Mouse (Mus musculus) G1E (cell line): Measurements from ENCODE around the gene Senp5. TPM values are rescaled to one million over a fixed set of nuclear protein-coding genes. Genes with fewer than 3 reads are reported as not detected.

Experiments
- ATAC-seq: 2 replicates; pipeline ENCODE4 v1.8.0; 2016; ENCODE audit warnings: mild to moderate bottlenecking; ENCODE audit not compliant: insufficient number of reproducible peaks, poor library complexity, low FRiP score, severe bottlenecking; ENCODE audit errors: extremely low read depth
- DNase-seq: peaks from one replicate; pipeline ENCODE4 v3.0.0; 2012; ENCODE audit warnings: low spot score
- H3K27me3 ChIP-seq: 2 replicates; pipeline ENCODE4 v1.6.1; 2012; ENCODE audit warnings: mild to moderate bottlenecking, low read length, inconsistent platforms; ENCODE audit not compliant: insufficient read depth
- H3K36me3 ChIP-seq: replicated peaks from 2 replicates; pipeline ENCODE3; 2012; ENCODE audit warnings: mild to moderate bottlenecking, inconsistent platforms
- H3K4me1 ChIP-seq: 2 replicates; pipeline ENCODE4 v1.6.1; 2012; ENCODE audit warnings: low read depth, low read length, inconsistent platforms, mixed read lengths; ENCODE audit not compliant: insufficient read depth
- H3K4me3 ChIP-seq: 2 replicates; pipeline ENCODE4 v1.5.1; 2012; ENCODE audit warnings: low read depth, mild to moderate bottlenecking, inconsistent platforms, low read length, moderate library complexity, mixed read lengths
- H3K9me3 ChIP-seq: replicated peaks from 2 replicates; pipeline ENCODE4 v1.6.1; 2012; ENCODE audit warnings: inconsistent platforms
- CTCF ChIP-seq: IDR thresholded peaks from 2 replicates; pipeline ENCODE4 v1.5.1; 2012; ENCODE audit warnings: low read depth, low read length, inconsistent platforms, mixed read lengths
- GATA1 ChIP-seq: IDR thresholded peaks from 2 replicates; pipeline ENCODE4 v1.6.1; 2012; ENCODE audit warnings: borderline replicate concordance, low read length, inconsistent platforms, mixed read lengths
- GATA2 ChIP-seq: IDR thresholded peaks from 2 replicates; pipeline ENCODE4 v1.6.1; 2012; ENCODE audit warnings: low read depth, low read length, inconsistent platforms, borderline replicate concordance
- POLR2AphosphoS5 ChIP-seq: IDR thresholded peaks from 2 replicates; pipeline ENCODE4 v1.6.1; 2012; ENCODE audit warnings: low read depth, low read length, inconsistent platforms; ENCODE audit not compliant: insufficient replicate concordance
- TAL1 ChIP-seq: conservative IDR thresholded peaks from 2 replicates; pipeline ENCODE4 v1.6.1; 2012; ENCODE audit warnings: low read depth, low read length, inconsistent platforms, mixed read lengths
- polyA plus RNA-seq: library from polyadenylated mRNA; stranded (reverse); fragments of >175 nt; gene quantifications from 2 replicates; pipeline ENCODE4 v1.2.3, GENCODE M21; 2012
- total RNA-seq, 2 experiments: library from RNA; stranded (forward) in 1 of 2; stranded (reverse) in 1 of 2; fragments of 200-1000 nt in 1 of 2; fragments of >200 nt in 1 of 2; fragmentation: Nextera tagmentation in 1 of 2; gene quantifications; 2 replicates each; pipeline ENCODE4 v1.2.3; 2014 to 2017

The Senp5 gene
- total RNA-seq (2014; fragmentation: Nextera tagmentation) (36.2 and 44.1 TPM in 2 replicates), total RNA-seq (2017) (17.5 and 25.3 TPM in 2 replicates), polyA plus RNA-seq (3.9 and 4.6 TPM in 2 replicates)

GRCm38 (mm10) chr16:32002509-32003477 lies at the start of gene Senp5:
Gene Senp5 (minus strand): TSS chr16:32003287.
- ATAC-seq (peak; percentile 95), DNase-seq (peak; percentile 94)
- Histone ChIP-seq H3K4me3 (peak within 1 kb of the TSS; percentile 94), H3K27me3 (no peaks in the 10 kb centered on the region), H3K9me3 (no peaks in the 10 kb centered on the region), H3K36me3 (peaks cover 30% of the 10 kb centered on the region), H3K4me1 (peaks cover 23% of the 10 kb centered on the region)
- TF ChIP-seq GATA1 (no peak), GATA2 (no peak), POLR2AphosphoS5 (no peak), TAL1 (no peak), CTCF (no peak)

DNA sequence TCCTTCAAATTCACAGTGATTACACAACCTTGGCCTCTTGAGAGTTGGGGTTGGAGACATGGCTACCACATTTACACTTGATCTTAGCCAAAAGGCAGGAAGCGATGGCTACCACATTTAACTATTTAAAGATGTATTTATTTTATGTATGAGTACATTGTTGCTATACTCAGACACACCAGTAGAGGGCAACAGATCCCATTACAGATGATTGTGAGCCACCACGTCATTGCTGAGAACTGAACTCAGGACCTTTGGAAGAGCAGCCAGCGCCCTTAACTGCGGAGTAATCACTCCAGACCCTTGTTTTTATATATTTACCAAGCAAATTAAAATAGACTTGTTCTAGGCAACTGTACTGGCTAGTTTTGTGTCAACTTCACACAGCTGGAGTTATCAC lies 39.3 kb upstream of the Senp5 start:
- H3K4me3 ChIP-seq: no peak overlapping the region
- H3K9me3 ChIP-seq: no peaks in the 10 kb centered on the region
- H3K36me3 ChIP-seq: peaks cover 82% of the 10 kb centered on the region
- no peak for ATAC-seq
- no peaks in the 10 kb centered on the region for H3K4me1 ChIP-seq
- TF ChIP-seq GATA2: no peak
- TF ChIP-seq TAL1: no peak
- 0 out of 2 replicates have a peak, but pooled peaks have one; percentile 17 for TF ChIP-seq CTCF
- DNase-seq: no peak
- no peaks in the 10 kb centered on the region for H3K27me3 ChIP-seq

DNA sequence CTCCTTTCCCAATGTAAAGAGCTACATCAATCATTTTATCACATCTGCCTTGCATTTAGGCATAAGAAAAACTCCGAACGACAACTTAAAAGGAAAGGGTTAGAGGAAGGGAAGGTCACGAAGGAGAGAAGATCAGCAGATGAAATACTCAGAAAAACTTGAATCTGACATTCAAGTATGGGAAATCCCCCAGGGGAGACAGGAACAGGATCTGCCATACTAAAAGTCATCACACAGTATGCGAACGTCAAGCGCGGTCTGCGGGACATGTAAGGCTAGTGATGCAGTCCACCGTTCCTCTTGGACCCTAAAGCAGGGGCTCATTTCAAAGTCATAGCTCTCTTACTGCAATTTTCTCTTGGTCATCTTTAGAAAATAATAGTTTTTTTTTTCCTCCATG lies 16.6 kb upstream of the Senp5 start:
- TF ChIP-seq POLR2AphosphoS5: no peak
- no peak for TF ChIP-seq CTCF
- TF ChIP-seq GATA1: no peak
- no peak for TF ChIP-seq GATA2
- TF ChIP-seq TAL1: no peak
- Histone ChIP-seq H3K9me3 (no peaks in the 10 kb centered on the region), H3K4me3 (no peak overlapping the region), H3K4me1 (no peaks in the 10 kb centered on the region), H3K36me3 (peaks cover 85% of the 10 kb centered on the region), H3K27me3 (no peaks in the 10 kb centered on the region)
- DNase-seq (no peak), ATAC-seq (no peak)

- H3K4me3 ChIP-seq: no peak overlapping the region
- peaks cover 27% of the 10 kb centered on the region for H3K36me3 ChIP-seq
- H3K4me1 ChIP-seq: peaks cover 7% of the 10 kb centered on the region
- no peaks in the 10 kb centered on the region for H3K9me3 ChIP-seq
- H3K27me3 ChIP-seq: no peaks in the 10 kb centered on the region; the same call in 1 of the 2 replicates
- ATAC-seq (no peak), DNase-seq (no peak)
- no peak for TF ChIP-seq POLR2AphosphoS5
- no peak for TF ChIP-seq GATA2
- TF ChIP-seq GATA1: no peak
Measured at GRCm38 (mm10) chr16:32010330-32010729, 7.2 kb upstream of the Senp5 start.

GRCm38 (mm10) chr16:32009913-32010312 lies 6.8 kb upstream of the Senp5 start:
- DNase-seq: no peak
- ATAC-seq: no peak
- no peaks in the 10 kb centered on the region; the same call in 1 of the 2 replicates for H3K27me3 ChIP-seq
- peaks cover 27% of the 10 kb centered on the region for H3K36me3 ChIP-seq
- TF ChIP-seq POLR2AphosphoS5 (no peak), TAL1 (no peak), GATA2 (no peak), GATA1 (no peak), CTCF (no peak)
- H3K4me1 ChIP-seq: peaks cover 7% of the 10 kb centered on the region
- no peak overlapping the region for H3K4me3 ChIP-seq
- H3K9me3 ChIP-seq: no peaks in the 10 kb centered on the region

GRCm38 (mm10) chr16:32008529-32009293 lies 5.6 kb upstream of the Senp5 start:
- ATAC-seq: no peak
- Histone ChIP-seq H3K27me3 (no peaks in the 10 kb centered on the region; the same call in 1 of the 2 replicates), H3K36me3 (peaks cover 22% of the 10 kb centered on the region), H3K9me3 (no peaks in the 10 kb centered on the region), H3K4me1 (peaks cover 8% of the 10 kb centered on the region), H3K4me3 (no peak overlapping the region)
- TF ChIP-seq GATA2 (no peak), CTCF (no peak), POLR2AphosphoS5 (no peak), TAL1 (no peak), GATA1 (no peak)
- no peak for DNase-seq
